Comparison of ENCODE assay signal across 13 mouse cellular contexts in genomic region chr8:50276346-50276745, GRCm38 (mm10).
"Had no signal": no experiment of that assay in that cellular context is flagged by ENCODE, and none has a peak within 500 bp of the region (broad histone marks: within the 10 kb centered on the region; RNA-seq: fewer than 3 reads in every experiment).

No protein-coding gene starts in this region.

- H3K27ac ChIP-seq: kidney, postnatal 0 days; layer of hippocampus, adult 2 months; liver, embryonic 15.5 days; midbrain, embryonic 13.5 days; stomach, embryonic 15.5 days had no signal

- H3K9me3 ChIP-seq: liver, embryonic 15.5 days; midbrain, embryonic 13.5 days; stomach, embryonic 15.5 days had no signal

- H3K4me2 ChIP-seq: liver, embryonic 11.5 days; liver, embryonic 15.5 days; midbrain, embryonic 13.5 days; stomach, embryonic 15.5 days had no signal

- H3K9ac ChIP-seq: liver, embryonic 15.5 days; midbrain, embryonic 13.5 days; stomach, embryonic 15.5 days had no signal

- H3K36me3 ChIP-seq: liver, embryonic 15.5 days; midbrain, embryonic 13.5 days; stomach, embryonic 15.5 days had no signal

- ATAC-seq: lung, postnatal 0 days; midbrain, embryonic 13.5 days had no signal

- H3K4me3 ChIP-seq: layer of hippocampus, adult 2 months; liver, embryonic 15.5 days; midbrain, embryonic 13.5 days; stomach, embryonic 15.5 days had no signal

- H3K4me1 ChIP-seq: liver, embryonic 15.5 days; midbrain, embryonic 13.5 days; stomach, embryonic 15.5 days had no signal

- DNase-seq: kidney, postnatal 36 days; left cerebral cortex, postnatal 4 days; lung, adult 2 months; lung, postnatal 36 days; right cerebral cortex, postnatal 14 days; thymus, postnatal 4 days had no signal

- H3K27me3 ChIP-seq: liver, embryonic 15.5 days; midbrain, embryonic 13.5 days; stomach, embryonic 15.5 days had no signal
